Mouse (Mus musculus): ENCODE data around the gene Tfg. TPM values are rescaled to one million over a fixed set of nuclear protein-coding genes. Genes with fewer than 3 reads are reported as not detected.

Tfg gene
- 10 to 100 TPM; 41.1 to 42.7 TPM for total RNA-seq (2021)
- long read RNA-seq, experiment 1, transcript Tfg-201 (8 exons, 1,945 nt), result major isoform, 44 of 60 reads
- long read RNA-seq, experiment 1, partial matches to known transcripts, result 2 of 60 reads
- long read RNA-seq, experiment 1, other reads (novel, unspliced or antisense), result 14 of 60 reads
- long read RNA-seq, experiment 2, transcript Tfg-201 (8 exons, 1,945 nt), result major isoform, 68 of 92 reads
- long read RNA-seq, experiment 2, partial matches to known transcripts, result 2 of 92 reads
- long read RNA-seq, experiment 2, other reads (novel, unspliced or antisense), result 22 of 92 reads

- DNase-seq, result peak; percentile 97 to 99
- intact Hi-C loops (cut with DNase I), result no loop called here
Measured at GRCm38 (mm10) chr16:56717224-56718200, at the start of gene Tfg. Gene Tfg (minus strand): TSS chr16:56717450.

- intact Hi-C loops (cut with DNase I), result no loop called here
- no peak for DNase-seq
Measured at GRCm38 (mm10) chr16:56729060-56729459, 11.8 kb upstream of the Tfg start.

GRCm38 (mm10) chr16:56724927-56725326, 7.7 kb upstream of the Tfg start:
- intact Hi-C loops (cut with DNase I), result no loop called here
- no peak for DNase-seq

- DNase-seq, result no peak
- intact Hi-C loops (cut with DNase I), result no loop called here
Measured at GRCm38 (mm10) chr16:56722357-56722756, 5.1 kb upstream of the Tfg start.

- DNase-seq, result no peak
- intact Hi-C loops (cut with DNase I), result no loop called here
Measured at GRCm38 (mm10) chr16:56719031-56719430, 1.8 kb upstream of the Tfg start.

GRCm38 (mm10) chr16:56716557-56717179, 582 bp downstream of the Tfg start:
- intact Hi-C loops (cut with DNase I), result no loop called here
- peak in 1 of 2 experiments; percentile 34 for DNase-seq

GRCm38 (mm10) chr16:56715608-56716007, 1.6 kb downstream of the Tfg start:
- DNase-seq, result no peak
- intact Hi-C loops (cut with DNase I), result no loop called here

- DNase-seq, result no peak
- intact Hi-C loops (cut with DNase I), result no loop called here
Measured at GRCm38 (mm10) chr16:56710071-56710470, 7.2 kb downstream of the Tfg start.

GRCm38 (mm10) chr16:56705731-56706130, 11.5 kb downstream of the Tfg start:
- DNase-seq, result no peak
- intact Hi-C loops (cut with DNase I), result no loop called here

- no peak for DNase-seq
- intact Hi-C loops (cut with DNase I), result no loop called here
Measured at GRCm38 (mm10) chr16:56700898-56701297, 16.4 kb downstream of the Tfg start.

GRCm38 (mm10) chr16:56696448-56696847, 20.8 kb downstream of the Tfg start:
- intact Hi-C loops (cut with DNase I), result no loop called here

GRCm38 (mm10) chr16:56690715-56691114, 26.5 kb downstream of the Tfg start:
- no peak for DNase-seq
- intact Hi-C loops (cut with DNase I), result no loop called here

More at GRCm38 (mm10) chr16:56696448-56696847, 20.8 kb downstream of the Tfg start:
- no peak for DNase-seq

GRCm38 (mm10) chr16:56686747-56687146, 30.5 kb downstream of the Tfg start:
- no peak for DNase-seq
- intact Hi-C loops (cut with DNase I), result loop anchor here (10.0 kb wide), 1 partner anchor 502 kb away; no protein-coding TSS in a partner anchor

GRCm38 (mm10) chr16:56681010-56681645, 36.1 kb downstream of the Tfg start:
- DNase-seq, result no peak
- intact Hi-C loops (cut with DNase I), result loop anchor here (5.0 to 10.0 kb wide), 2 partner anchors 179 to 496 kb away; no protein-coding TSS in a partner anchor

- DNase-seq, result no peak
- intact Hi-C loops (cut with DNase I), result no loop called here
Measured at GRCm38 (mm10) chr16:56677146-56677545, 40.1 kb downstream of the Tfg start.

- intact Hi-C loops (cut with DNase I), result no loop called here
- no peak for DNase-seq
Measured at GRCm38 (mm10) chr16:56673420-56673819, 43.8 kb downstream of the Tfg start.

GRCm38 (mm10) chr16:56670941-56671340, 46.3 kb downstream of the Tfg start:
- intact Hi-C loops (cut with DNase I), result no loop called here
- DNase-seq, result peak in 1 of 2 experiments; percentile 34

GRCm38 (mm10) chr16:56669520-56669919, 47.7 kb downstream of the Tfg start:
- no peak for DNase-seq
- intact Hi-C loops (cut with DNase I), result no loop called here

- no peak for DNase-seq
- intact Hi-C loops (cut with DNase I), result no loop called here
Measured at GRCm38 (mm10) chr16:56658866-56659265, 58.4 kb downstream of the Tfg start.

- DNase-seq, result no peak
- intact Hi-C loops (cut with DNase I), result no loop called here
Measured at GRCm38 (mm10) chr16:56655193-56655910, 61.9 kb downstream of the Tfg start.
